Mouse (Mus musculus) liver, embryonic 14.5 days (tissue): ENCODE data around the gene Rassf5.

Experiments
- CTCF ChIP-seq: IDR thresholded peaks from 2 replicates; pipeline ENCODE4 v1.5.1; 2016; ENCODE audit warnings: antibody characterized with exemption, low read depth, control low read depth
- EP300 ChIP-seq: IDR thresholded peaks from 2 replicates; pipeline ENCODE4 v1.6.1; 2016; ENCODE audit warnings: antibody characterized with exemption, low read depth

- TF ChIP-seq CTCF = no peak
- no peak for TF ChIP-seq EP300
These were observed 21.7 kb downstream of the Rassf5 start for GRCm38 (mm10) chr1:131223345-131223744.
